Mouse (Mus musculus) embryonic fibroblast, embryonic 13.5 days (primary cell): Measurements from ENCODE around the gene Icmt.

Source experiments
- CTCF ChIP-seq: IDR thresholded peaks from 2 replicates; pipeline ENCODE4 v1.5.1; 2011; ENCODE audit warnings: mild to moderate bottlenecking, control low read depth, low read length, moderate library complexity, borderline replicate concordance; ENCODE audit not compliant: insufficient read depth
- POLR2A ChIP-seq: IDR thresholded peaks from 2 replicates; pipeline ENCODE4 v1.6.1; 2011; ENCODE audit warnings: low read depth, mild to moderate bottlenecking, control low read depth, low read length, moderate library complexity

DNA sequence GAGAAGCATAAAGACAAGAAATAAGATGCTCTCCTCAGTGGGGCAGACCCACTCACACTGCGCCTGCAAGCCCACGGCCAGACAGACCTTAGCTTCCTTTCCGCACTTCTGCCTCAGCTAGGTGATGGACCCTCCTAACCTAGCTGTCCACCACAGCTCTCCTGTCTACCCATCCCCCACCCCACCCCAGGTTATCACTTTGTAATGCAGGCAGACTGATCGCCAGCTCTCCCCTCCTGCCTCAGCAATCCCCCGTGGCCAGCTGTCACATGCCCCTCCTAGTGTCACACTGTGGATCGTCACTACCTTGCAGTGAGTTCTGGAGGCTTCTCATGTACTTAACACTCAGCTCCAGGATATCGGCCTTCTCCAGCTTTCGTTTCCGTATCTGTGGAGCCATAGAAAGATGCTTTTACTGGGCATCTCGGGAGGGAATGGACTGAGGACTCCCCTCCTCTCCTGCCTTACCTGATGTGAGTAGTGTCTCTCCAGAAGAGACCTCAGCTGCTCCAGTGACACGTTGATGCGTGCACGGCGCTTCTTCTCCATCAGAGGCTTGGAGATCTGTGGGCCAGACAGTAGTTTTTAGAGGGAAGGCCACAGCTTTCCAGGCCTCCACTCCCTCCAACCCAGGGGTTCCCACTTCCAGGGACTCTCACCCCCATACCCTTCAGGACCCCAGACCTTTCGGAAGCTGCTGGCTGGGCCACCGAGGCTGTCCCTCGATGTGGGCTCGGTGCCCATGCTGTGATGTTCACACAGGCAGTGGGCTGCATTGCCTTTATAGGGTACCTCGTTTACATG, 9.5 kb upstream of the Icmt start:
- TF ChIP-seq CTCF (no peak), POLR2A (no peak)
